Mouse (Mus musculus): Measurements from ENCODE around the gene Ino80d. TPM values are rescaled to one million over a fixed set of nuclear protein-coding genes. Genes with fewer than 3 reads are reported as not detected.

The Ino80d gene
- total RNA-seq, 2 experiments from 2014 or later: 26.5 to 26.6 TPM

GRCm38 (mm10) chr1:63110536-63111285, 3.8 kb downstream of the Ino80d start:
- peak; percentile 19 to 45 for DNase-seq (ENCODE audit: low spot score in 2 of 2)

GRCm38 (mm10) chr1:63107614-63108327, 6.7 kb downstream of the Ino80d start:
- DNase-seq (ENCODE audit: low spot score in 2 of 2): no peak

GRCm38 (mm10) chr1:63102758-63103451, 11.6 kb downstream of the Ino80d start:
- DNase-seq (ENCODE audit: low spot score in 2 of 2): no peak

GRCm38 (mm10) chr1:63100196-63100595, 14.3 kb downstream of the Ino80d start:
- DNase-seq (ENCODE audit: low spot score in 2 of 2): no peak

- no peak for DNase-seq (ENCODE audit: low spot score in 2 of 2)
Measured at GRCm38 (mm10) chr1:63098831-63099230, 15.6 kb downstream of the Ino80d start.

GRCm38 (mm10) chr1:63096071-63096470, 18.4 kb downstream of the Ino80d start:
- no peak for DNase-seq (ENCODE audit: low spot score in 2 of 2)

- DNase-seq (ENCODE audit: low spot score in 2 of 2): no peak
Measured at GRCm38 (mm10) chr1:63089795-63090194, 24.7 kb downstream of the Ino80d start.

GRCm38 (mm10) chr1:63088614-63089013, 25.9 kb downstream of the Ino80d start:
- no peak for DNase-seq (ENCODE audit: low spot score in 2 of 2)

GRCm38 (mm10) chr1:63080277-63080676, 34.2 kb downstream of the Ino80d start:
- no peak for DNase-seq (ENCODE audit: low spot score in 2 of 2)

GRCm38 (mm10) chr1:63076383-63076782, 38.1 kb downstream of the Ino80d start:
- DNase-seq (ENCODE audit: low spot score in 2 of 2): no peak

- DNase-seq (ENCODE audit: low spot score in 2 of 2): no peak
Measured at GRCm38 (mm10) chr1:63071379-63071778, 43.1 kb downstream of the Ino80d start.

GRCm38 (mm10) chr1:63058361-63058760, 56.1 kb downstream of the Ino80d start:
- DNase-seq (ENCODE audit: low spot score in 2 of 2): no peak

- DNase-seq (ENCODE audit: low spot score in 2 of 2): no peak
Measured at GRCm38 (mm10) chr1:63057849-63058248, 56.6 kb downstream of the Ino80d start.

- no peak for DNase-seq (ENCODE audit: low spot score in 2 of 2)
Measured at GRCm38 (mm10) chr1:63057318-63057717, 57.1 kb downstream of the Ino80d start.

- DNase-seq (ENCODE audit: low spot score in 2 of 2): no peak
Measured at GRCm38 (mm10) chr1:63055386-63055785, 59.1 kb downstream of the Ino80d start.

GRCm38 (mm10) chr1:63050866-63051265, 63.6 kb downstream of the Ino80d start:
- DNase-seq (ENCODE audit: low spot score in 2 of 2): no peak

- no peak for DNase-seq (ENCODE audit: low spot score in 2 of 2)
Measured at GRCm38 (mm10) chr1:63049977-63050376, 64.5 kb downstream of the Ino80d start.

- DNase-seq (ENCODE audit: low spot score in 2 of 2): no peak
Measured at GRCm38 (mm10) chr1:63047983-63048382, 66.5 kb downstream of the Ino80d start.

GRCm38 (mm10) chr1:63032929-63033328, 81.5 kb downstream of the Ino80d start:
- DNase-seq (ENCODE audit: low spot score in 2 of 2): no peak

- no peak for DNase-seq (ENCODE audit: low spot score in 2 of 2)
Measured at GRCm38 (mm10) chr1:63019916-63020315, 94.6 kb downstream of the Ino80d start.

GRCm38 (mm10) chr1:63005013-63005646, 109.3 kb downstream of the Ino80d start:
- DNase-seq (ENCODE audit: low spot score in 2 of 2): no peak

Measured in gastrocnemius, postnatal 4 days (tissue).